In genomic region chr9:21204528-21205272, GRCm38 (mm10) we compare ENCODE assay signal across 9 mouse cellular contexts. TPM values are rescaled to one million over a fixed set of nuclear protein-coding genes. Genes with fewer than 3 reads are reported as not detected.
DNase-seq lines count a peak whose midpoint lies in the region; ATAC-seq and TF ChIP-seq lines count a peak whose summit lies in the region.
"Had no signal": no experiment of that assay in that cellular context is flagged by ENCODE, and none has a peak within 500 bp of the region (broad histone marks: within the 10 kb centered on the region; RNA-seq: fewer than 3 reads in every experiment).

No protein-coding gene starts in this region.

- H3K36me3 ChIP-seq in heart, postnatal 0 days (replicated peaks; ENCODE audit: control insufficient read depth, insufficient read depth, low read length), result peaks cover 46% of the 10 kb centered on the region
- no peaks in the 10 kb centered on the region for H3K36me3 ChIP-seq in embryonic facial prominence, embryonic 12.5 days
- no peaks in the 10 kb centered on the region for H3K36me3 ChIP-seq in kidney, adult 2 months (ENCODE audit: control insufficient read depth, insufficient read depth, low read length)
- H3K36me3 ChIP-seq in liver, embryonic 13.5 days, result peaks cover 7% of the 10 kb centered on the region; the same call in 1 of the 2 replicates

- intact Hi-C loops in heart, postnatal 25 days (cut with DNase I), result no loop called here

- TF ChIP-seq POLR2A in kidney, adult 2 months (IDR thresholded peaks at IDR 0.05; ENCODE audit: low read depth, low read length), result no peak

- no peaks in the 10 kb centered on the region for H3K27me3 ChIP-seq in heart, postnatal 0 days (ENCODE audit: control insufficient read depth, insufficient read depth, low read length)
- H3K27me3 ChIP-seq in embryonic facial prominence, embryonic 12.5 days, result no peaks in the 10 kb centered on the region
- H3K27me3 ChIP-seq in kidney, adult 2 months (replicated peaks; ENCODE audit: control insufficient read depth, insufficient read depth, low read length), result no peaks in the 10 kb centered on the region
- no peaks in the 10 kb centered on the region for H3K27me3 ChIP-seq in liver, embryonic 13.5 days

- H3K4me3 ChIP-seq in heart, postnatal 0 days (ENCODE audit: low read depth, low read length), result no peak overlapping the region
- peak overlapping the region; percentile 41 for H3K4me3 ChIP-seq in embryonic facial prominence, embryonic 12.5 days
- H3K4me3 ChIP-seq in kidney, adult 2 months (ENCODE audit: insufficient read depth, low read depth, low read length), result peak overlapping the region; percentile 35; the same call in 1 of the 2 replicates
- H3K4me3 ChIP-seq in liver, embryonic 13.5 days (replicated peaks), result peak overlapping the region; percentile 37
- H3K4me3 ChIP-seq: left cerebral cortex, adult 2 months had no signal

- WGBS in heart, postnatal 0 days, result 22% methylated on average over 23 of the region's 23 CpGs
- WGBS in embryonic facial prominence, embryonic 12.5 days, result 2% methylated on average over 23 of the region's 23 CpGs
- WGBS in kidney, adult 2 months, result 21% methylated on average over 23 of the region's 23 CpGs
- 51% methylated on average over 23 of the region's 23 CpGs for WGBS in liver, embryonic 13.5 days (ENCODE audit: insufficient replicate concordance)

- no peak overlapping the region for H3K27ac ChIP-seq in heart, postnatal 0 days (ENCODE audit: low read depth)
- no peak overlapping the region for H3K27ac ChIP-seq in embryonic facial prominence, embryonic 12.5 days
- no peak overlapping the region for H3K27ac ChIP-seq in kidney, adult 2 months (ENCODE audit: insufficient read depth, low read depth, low read length)
- H3K27ac ChIP-seq in liver, embryonic 13.5 days, result no peak overlapping the region
- H3K27ac ChIP-seq: left cerebral cortex, adult 2 months had no signal

- H3K4me1 ChIP-seq in heart, postnatal 0 days (ENCODE audit: control insufficient read depth, insufficient read depth), result no peaks in the 10 kb centered on the region
- H3K4me1 ChIP-seq in embryonic facial prominence, embryonic 12.5 days, result 0 out of 2 replicates have a peak, but pooled peaks cover 9% of the 10 kb centered on the region
- no peaks in the 10 kb centered on the region for H3K4me1 ChIP-seq in kidney, adult 2 months (ENCODE audit: control insufficient read depth, insufficient read depth, low read length)
- peaks cover 13% of the 10 kb centered on the region for H3K4me1 ChIP-seq in liver, embryonic 13.5 days (replicated peaks)

- H3K4me2 ChIP-seq in heart, postnatal 0 days (ENCODE audit: low read depth, low read length), result 0 out of 2 replicates have a peak overlapping the region, but pooled peaks have one; percentile 0
- peak overlapping the region; percentile 58 for H3K4me2 ChIP-seq in embryonic facial prominence, embryonic 12.5 days (replicated peaks)
- peak overlapping the region; percentile 47 for H3K4me2 ChIP-seq in liver, embryonic 13.5 days

- TF ChIP-seq CTCF in heart, postnatal 0 days (IDR thresholded peaks at IDR 0.05; ENCODE audit: low read depth), result no peak
- no peak for TF ChIP-seq CTCF in kidney, adult 2 months (conservative IDR thresholded peaks at IDR 0.05; ENCODE audit: insufficient read depth, insufficient read length, low read depth, low read length)

- no peaks in the 10 kb centered on the region for H3K9me3 ChIP-seq in heart, postnatal 0 days (replicated peaks; ENCODE audit: control insufficient read depth, low read length)
- H3K9me3 ChIP-seq in embryonic facial prominence, embryonic 12.5 days, result no peaks in the 10 kb centered on the region
- no peaks in the 10 kb centered on the region for H3K9me3 ChIP-seq in liver, embryonic 13.5 days (replicated peaks)

- H3K9ac ChIP-seq in heart, postnatal 0 days (replicated peaks; ENCODE audit: low read depth, low read length), result no peak overlapping the region
- no peak overlapping the region for H3K9ac ChIP-seq in embryonic facial prominence, embryonic 12.5 days
- no peak overlapping the region; the same call in 1 of the 2 replicates for H3K9ac ChIP-seq in liver, embryonic 13.5 days

- no peak for ATAC-seq in heart, postnatal 0 days (ENCODE audit: insufficient read depth, low read depth)
- peak; percentile 70 for ATAC-seq in embryonic facial prominence, embryonic 12.5 days (ENCODE audit: insufficient number of reproducible peaks, insufficient read depth, low FRiP score, low TSS enrichment)
- ATAC-seq in liver, embryonic 13.5 days (ENCODE audit: low read depth), result peak; percentile 24

- no peak for TF ChIP-seq EP300 in heart, postnatal 0 days (IDR thresholded peaks at IDR 0.05; ENCODE audit: low read depth)

- no peak for DNase-seq in heart, postnatal 0 days (ENCODE audit: low spot score)
- no peak for DNase-seq in heart, postnatal 25 days (ENCODE audit: low spot score)
- DNase-seq in kidney, adult 2 months, result peak; percentile 72
- peak; percentile 4 for DNase-seq in liver, embryonic 13.5 days
- peak; percentile 42 for DNase-seq in right cerebral cortex, postnatal 14 days
- no peak for DNase-seq in thymus, postnatal 4 days
- no peak for DNase-seq in cerebellum, postnatal 25 days

RNA-seq across cellular contexts. Expression of gene Keap1, which starts 34.5 kb away (rescaled TPM):
- 67.9 and 79.0 TPM in 2 replicates for total RNA-seq in heart, postnatal 0 days (2014; rRNA removed; ENCODE audit: low replicate concordance)
- 42.7 and 45.7 TPM in 2 replicates for polyA plus RNA-seq in heart, postnatal 0 days (2015; fragmentation: Nextera tagmentation; extraction: Ambion mirVana)
- total RNA-seq in heart, postnatal 25 days (2021), result 10 to 100 TPM; 35.9 to 42.2 TPM
- 61.3 and 68.7 TPM in 2 replicates for polyA plus RNA-seq in embryonic facial prominence, embryonic 12.5 days (2016; fragmentation: Nextera tagmentation; extraction: Ambion mirVana)
- 42.8 and 52.4 TPM in 2 replicates for polyA plus RNA-seq in kidney, adult 2 months (2012; rRNA removed)
- 31.9 TPM in 2 replicates for polyA plus RNA-seq in liver, embryonic 13.5 days (2015; fragmentation: Nextera tagmentation; extraction: Ambion mirVana)

RNA-seq across cellular contexts. Expression of gene Pde4a, which starts 39.2 kb away (rescaled TPM):
- total RNA-seq in heart, postnatal 0 days (2014; rRNA removed; ENCODE audit: low replicate concordance), result 10.2 and 14.6 TPM in 2 replicates
- 16.6 and 17.5 TPM in 2 replicates for polyA plus RNA-seq in heart, postnatal 0 days (2015; fragmentation: Nextera tagmentation; extraction: Ambion mirVana)
- total RNA-seq in heart, postnatal 25 days (2021), result 10 to 100 TPM; 47.1 to 51.6 TPM
- polyA plus RNA-seq in embryonic facial prominence, embryonic 12.5 days (2016; fragmentation: Nextera tagmentation; extraction: Ambion mirVana), result 5.6 and 7.2 TPM in 2 replicates
- polyA plus RNA-seq in kidney, adult 2 months (2012; rRNA removed), result 7.8 and 9.0 TPM in 2 replicates
- 2.0 and 2.1 TPM in 2 replicates for polyA plus RNA-seq in liver, embryonic 13.5 days (2015; fragmentation: Nextera tagmentation; extraction: Ambion mirVana)

RNA-seq across cellular contexts. Expression of gene S1pr5, which starts 43.5 kb away (rescaled TPM):
- total RNA-seq in heart, postnatal 0 days (2014; rRNA removed; ENCODE audit: low replicate concordance), result not detected in 2 replicates
- 0.10 and 0.15 TPM in 2 replicates for polyA plus RNA-seq in heart, postnatal 0 days (2015; fragmentation: Nextera tagmentation; extraction: Ambion mirVana)
- under 1 TPM; 0.70 to 0.78 TPM for total RNA-seq in heart, postnatal 25 days (2021)
- polyA plus RNA-seq in embryonic facial prominence, embryonic 12.5 days (2016; fragmentation: Nextera tagmentation; extraction: Ambion mirVana), result 0.42 and 0.64 TPM in 2 replicates
- polyA plus RNA-seq in kidney, adult 2 months (2012; rRNA removed), result 0.38 and 0.39 TPM in 2 replicates
- 0.03 and 0.10 TPM in 2 replicates for polyA plus RNA-seq in liver, embryonic 13.5 days (2015; fragmentation: Nextera tagmentation; extraction: Ambion mirVana)

RNA-seq across cellular contexts. Expression of gene Cdc37, which starts 54.9 kb away (rescaled TPM):
- total RNA-seq in heart, postnatal 0 days (2014; rRNA removed; ENCODE audit: low replicate concordance), result 32.9 and 50.1 TPM in 2 replicates
- polyA plus RNA-seq in heart, postnatal 0 days (2015; fragmentation: Nextera tagmentation; extraction: Ambion mirVana), result 176 and 183 TPM in 2 replicates
- total RNA-seq in heart, postnatal 25 days (2021), result 100 to 1,000 TPM; 158 to 160 TPM
- 335 and 342 TPM in 2 replicates for polyA plus RNA-seq in embryonic facial prominence, embryonic 12.5 days (2016; fragmentation: Nextera tagmentation; extraction: Ambion mirVana)
- polyA plus RNA-seq in kidney, adult 2 months (2012; rRNA removed), result 53.1 and 72.6 TPM in 2 replicates
- 170 and 200 TPM in 2 replicates for polyA plus RNA-seq in liver, embryonic 13.5 days (2015; fragmentation: Nextera tagmentation; extraction: Ambion mirVana)

Comparison
In these comparisons a context has a peak if more than half of its experiments do, and no peak if none do; other contexts are left out.
1. DNase-seq: peak in kidney, adult 2 months (single experiment), liver, embryonic 13.5 days (single experiment) and right cerebral cortex, postnatal 14 days (single experiment); none in heart, postnatal 0 days (single experiment), heart, postnatal 25 days (single experiment), thymus, postnatal 4 days (single experiment) and cerebellum, postnatal 25 days (0 of 2).
2. H3K4me2 ChIP-seq: peak in every context shown above with its lines; median percentile 58 in embryonic facial prominence, embryonic 12.5 days; 47 in liver, embryonic 13.5 days; 0 in heart, postnatal 0 days.